Mouse (Mus musculus) C2C12 (cell line): ENCODE measurements around the gene Soat2.

Experiments used
- CEBPB ChIP-seq: IDR thresholded peaks from one replicate; pipeline ENCODE4 v1.6.1; 2011; ENCODE audit warnings: low read depth, mild to moderate bottlenecking, control low read depth, moderate library complexity
- CTCF ChIP-seq: IDR thresholded peaks from one replicate; pipeline ENCODE4 v1.5.1; 2011; ENCODE audit not compliant: control insufficient read depth, insufficient read depth, insufficient read length
- MAX ChIP-seq: IDR thresholded peaks from one replicate; pipeline ENCODE4 v1.6.1; 2011; ENCODE audit warnings: mild to moderate bottlenecking, control low read depth
- MYOD1 ChIP-seq: IDR thresholded peaks from one replicate; pipeline ENCODE4 v1.6.1; 2011; ENCODE audit warnings: low read depth; ENCODE audit not compliant: control insufficient read depth, insufficient read length
- USF1 ChIP-seq: IDR thresholded peaks from one replicate; pipeline ENCODE4 v1.6.1; 2011; ENCODE audit warnings: low read depth, mild to moderate bottlenecking, control low read depth, moderate library complexity

DNA sequence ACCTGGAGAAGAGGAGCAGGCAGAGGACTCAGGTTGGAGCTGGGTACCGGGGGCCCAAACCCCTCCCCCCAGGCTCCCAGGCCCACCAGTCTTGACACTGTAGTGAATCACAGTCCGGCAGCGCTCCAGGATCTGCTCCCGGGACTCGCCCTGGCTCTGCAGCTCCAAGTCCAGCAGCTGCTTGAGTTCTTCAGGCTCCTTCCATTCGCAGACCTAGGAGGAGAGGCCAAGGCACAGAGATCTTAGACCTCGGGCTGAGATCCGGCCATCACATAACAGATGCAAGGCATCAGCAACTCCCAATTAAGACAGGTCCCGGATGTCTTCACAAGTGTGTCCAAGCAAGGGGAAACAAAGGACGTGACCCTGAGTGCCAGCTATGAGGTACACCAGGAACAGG lies 37.8 kb downstream of the Soat2 start:
- TF ChIP-seq CTCF (no peak), USF1 (no peak), CEBPB (no peak), MAX (no peak), MYOD1 (no peak)
